Mouse (Mus musculus): ENCODE results near the gene 2700097O09Rik.
"Not testable (repeated sequence)": the region's sequence is repeated elsewhere in the genome, so short reads cannot be mapped to it uniquely, and the experiment has no call there.

2700097O09Rik gene

GRCm38 (mm10) chr12:55079726-55080600, at the start of gene 2700097O09Rik, which contains the start of gene Srp54a:
2700097O09Rik (minus strand) TSS chr12:55080110.
Srp54a (plus strand) TSS chr12:55080262.
- DNase-seq (ENCODE audit: low spot score), result peak; percentile 95

- DNase-seq (ENCODE audit: low spot score), result not testable (repeated sequence)
Observed at GRCm38 (mm10) chr12:55124731-55125130, 44.8 kb upstream of the 2700097O09Rik start.

- DNase-seq (ENCODE audit: low spot score), result not testable (repeated sequence)
Observed at GRCm38 (mm10) chr12:55124242-55124641, 44.3 kb upstream of the 2700097O09Rik start, which contains the start of gene Fam177a. Fam177a (plus strand) TSS chr12:55124469.

- not testable (repeated sequence) for DNase-seq (ENCODE audit: low spot score)
Observed at GRCm38 (mm10) chr12:55112616-55113015, 32.7 kb upstream of the 2700097O09Rik start.

- DNase-seq (ENCODE audit: low spot score), result not testable (repeated sequence)
Observed at GRCm38 (mm10) chr12:55092127-55092526, 12.2 kb upstream of the 2700097O09Rik start.

GRCm38 (mm10) chr12:55080601-55080942, 662 bp upstream of the 2700097O09Rik start:
- DNase-seq (ENCODE audit: low spot score), result not testable (repeated sequence)

GRCm38 (mm10) chr12:55078706-55079105, 1.2 kb downstream of the 2700097O09Rik start:
- DNase-seq (ENCODE audit: low spot score), result not testable (repeated sequence)

GRCm38 (mm10) chr12:55075296-55075695, 4.6 kb downstream of the 2700097O09Rik start:
- DNase-seq (ENCODE audit: low spot score), result no peak

GRCm38 (mm10) chr12:55073686-55074085, 6.2 kb downstream of the 2700097O09Rik start:
- DNase-seq (ENCODE audit: low spot score), result no peak

GRCm38 (mm10) chr12:55072495-55072894, 7.4 kb downstream of the 2700097O09Rik start:
- no peak for DNase-seq (ENCODE audit: low spot score)

GRCm38 (mm10) chr12:55062141-55062540, 17.8 kb downstream of the 2700097O09Rik start:
- no peak for DNase-seq (ENCODE audit: low spot score)

GRCm38 (mm10) chr12:55061006-55061405, 18.9 kb downstream of the 2700097O09Rik start:
- DNase-seq (ENCODE audit: low spot score), result no peak

GRCm38 (mm10) chr12:55060212-55060898, 19.6 kb downstream of the 2700097O09Rik start:
- no peak for DNase-seq (ENCODE audit: low spot score)

- DNase-seq (ENCODE audit: low spot score), result no peak
Observed at GRCm38 (mm10) chr12:55059812-55060211, 20.1 kb downstream of the 2700097O09Rik start.

GRCm38 (mm10) chr12:55058865-55059615, 20.9 kb downstream of the 2700097O09Rik start:
- no peak for DNase-seq (ENCODE audit: low spot score)

GRCm38 (mm10) chr12:55056703-55057102, 23.2 kb downstream of the 2700097O09Rik start:
- no peak for DNase-seq (ENCODE audit: low spot score)

- no peak for DNase-seq (ENCODE audit: low spot score)
Observed at GRCm38 (mm10) chr12:55054551-55055241, 25.2 kb downstream of the 2700097O09Rik start.

- DNase-seq (ENCODE audit: low spot score), result no peak
Observed at GRCm38 (mm10) chr12:55053267-55053666, 26.6 kb downstream of the 2700097O09Rik start.

- DNase-seq (ENCODE audit: low spot score), result no peak
Observed at GRCm38 (mm10) chr12:55051210-55052173, 28.4 kb downstream of the 2700097O09Rik start.

- DNase-seq (ENCODE audit: low spot score), result no peak
Observed at GRCm38 (mm10) chr12:55049731-55050353, 30.1 kb downstream of the 2700097O09Rik start.

Measured in testis, postnatal 14 days (tissue).